Mouse (Mus musculus) forebrain, embryonic 13.5 days (tissue): ENCODE data around the gene Ptpn22. TPM values are rescaled to one million over a fixed set of nuclear protein-coding genes. Genes with fewer than 3 reads are reported as not detected.
"Not testable (repeated sequence)": the region's sequence is repeated elsewhere in the genome, so short reads cannot be mapped to it uniquely, and the experiment has no call there.

Source experiments
- ATAC-seq: fragments of 200-750 bp; cut with Nextera tagmentation; 2 replicates; pipeline ENCODE4 v1.8.0; 2017
- H3K27ac ChIP-seq: fragments of 300-500 bp; sonication (generic); 2 replicates; pipeline ENCODE4 v1.5.1; 2015; ENCODE audit warnings: inconsistent platforms, mild to moderate bottlenecking, moderate library complexity
- H3K27me3 ChIP-seq: fragments of 300-500 bp; sonication (generic); 2 replicates; pipeline ENCODE4 v1.6.1; 2015; ENCODE audit warnings: mild to moderate bottlenecking, inconsistent platforms
- H3K36me3 ChIP-seq: fragments of 300-500 bp; sonication (generic); 2 replicates; pipeline ENCODE4 v1.6.1; 2015; ENCODE audit warnings: mild to moderate bottlenecking, inconsistent platforms; ENCODE audit not compliant: poor library complexity, severe bottlenecking
- H3K4me1 ChIP-seq: fragments of 300-500 bp; sonication (generic); 2 replicates; pipeline ENCODE4 v1.6.1; 2015; ENCODE audit warnings: inconsistent platforms
- H3K4me2 ChIP-seq: fragments of 300-500 bp; sonication (generic); 2 replicates; pipeline ENCODE4 v1.6.1; 2015; ENCODE audit warnings: inconsistent platforms, mild to moderate bottlenecking, moderate library complexity
- H3K4me3 ChIP-seq: fragments of 300-500 bp; sonication (generic); 2 replicates; pipeline ENCODE4 v1.5.1; 2015; ENCODE audit warnings: mild to moderate bottlenecking, inconsistent platforms
- H3K9ac ChIP-seq: fragments of 300-500 bp; sonication (generic); 2 replicates; pipeline ENCODE4 v1.6.1; 2015; ENCODE audit warnings: mild to moderate bottlenecking, inconsistent platforms
- H3K9me3 ChIP-seq: fragments of 300-500 bp; sonication (generic); replicated peaks from 2 replicates; pipeline ENCODE4 v1.6.1; 2016; ENCODE audit warnings: inconsistent platforms
- WGBS: fragments of 180-500 bp; shearing (Covaris S2); methylation state at CpG from one replicate; pipeline ENCODE4 v1.1.7; 2015; 5-methylcytosine and 5-hydroxymethylcytosine counted together
- polyA plus RNA-seq: library from polyadenylated mRNA; unstranded; fragments of >200 nt; fragmentation: Nextera tagmentation; extraction: Ambion mirVana; gene quantifications from 2 replicates; pipeline ENCODE4 v1.2.1, GENCODE M21; 2015

Gene Ptpn22
- polyA plus RNA-seq, 1 experiment from 2014 or later = 0.14 TPM

DNA sequence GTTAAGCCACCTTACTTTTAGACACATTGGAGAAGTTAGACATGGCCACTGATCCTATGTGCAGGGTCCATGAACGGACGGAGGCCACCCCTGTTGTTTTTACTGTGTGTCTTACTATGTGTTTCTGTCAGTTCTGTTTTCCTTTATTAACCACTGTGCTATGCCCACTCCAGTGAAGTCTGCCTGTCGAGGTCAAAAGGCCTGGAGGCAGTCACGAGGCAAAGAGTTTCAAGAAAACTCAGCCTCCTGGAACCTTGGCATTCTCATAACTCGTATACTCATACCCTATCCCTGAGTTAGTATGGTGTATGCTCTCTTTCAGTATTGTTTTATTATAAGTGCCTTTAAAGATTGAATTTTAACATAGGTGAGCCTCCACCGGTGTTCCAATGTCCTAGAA lies 19.9 kb upstream of the Ptpn22 start:
- Histone ChIP-seq H3K9ac (no peak overlapping the region), H3K27me3 (no peaks in the 10 kb centered on the region), H3K4me1 (no peaks in the 10 kb centered on the region), H3K27ac (no peak overlapping the region), H3K4me2 (no peak overlapping the region), H3K36me3 (no peaks in the 10 kb centered on the region), H3K4me3 (no peak overlapping the region), H3K9me3 (no peaks in the 10 kb centered on the region)
- WGBS = 89% methylated on average over 6 of the region's 6 CpGs
- ATAC-seq = no peak

DNA sequence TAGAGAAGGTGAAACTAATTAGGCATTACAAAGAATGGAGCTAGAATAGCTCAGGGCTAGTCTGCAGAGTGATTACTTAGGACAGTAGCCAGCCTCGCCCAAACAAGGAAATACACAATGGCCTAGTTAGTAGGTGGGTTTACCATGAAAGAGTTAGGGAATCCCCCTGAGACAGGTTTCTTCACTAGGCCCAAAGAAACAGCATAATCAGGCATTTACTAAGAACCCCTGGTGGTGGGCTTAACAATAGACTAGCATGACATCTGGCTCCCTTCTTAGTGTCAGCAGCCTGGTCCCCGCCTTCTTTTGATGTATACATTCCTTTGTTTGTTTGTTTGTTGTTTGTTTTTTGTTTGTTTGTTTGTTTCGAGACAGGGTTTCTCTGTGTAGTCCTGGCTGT lies 19.4 kb upstream of the Ptpn22 start:
- H3K9me3 ChIP-seq, H3K36me3 ChIP-seq, H3K4me2 ChIP-seq, H3K4me1 ChIP-seq, H3K4me3 ChIP-seq, H3K27me3 ChIP-seq, ATAC-seq, H3K9ac ChIP-seq, H3K27ac ChIP-seq: not testable (repeated sequence)
- WGBS = 71% methylated on average over 3 of the region's 3 CpGs

- H3K9me3 ChIP-seq, H3K9ac ChIP-seq, H3K4me1 ChIP-seq, H3K36me3 ChIP-seq, H3K4me2 ChIP-seq, H3K27me3 ChIP-seq, ATAC-seq, H3K27ac ChIP-seq, H3K4me3 ChIP-seq: not testable (repeated sequence)
- 95% methylated on average over 7 of the region's 7 CpGs for WGBS
These were observed 18.6 kb upstream of the Ptpn22 start for GRCm38 (mm10) chr3:103840946-103841345.

DNA sequence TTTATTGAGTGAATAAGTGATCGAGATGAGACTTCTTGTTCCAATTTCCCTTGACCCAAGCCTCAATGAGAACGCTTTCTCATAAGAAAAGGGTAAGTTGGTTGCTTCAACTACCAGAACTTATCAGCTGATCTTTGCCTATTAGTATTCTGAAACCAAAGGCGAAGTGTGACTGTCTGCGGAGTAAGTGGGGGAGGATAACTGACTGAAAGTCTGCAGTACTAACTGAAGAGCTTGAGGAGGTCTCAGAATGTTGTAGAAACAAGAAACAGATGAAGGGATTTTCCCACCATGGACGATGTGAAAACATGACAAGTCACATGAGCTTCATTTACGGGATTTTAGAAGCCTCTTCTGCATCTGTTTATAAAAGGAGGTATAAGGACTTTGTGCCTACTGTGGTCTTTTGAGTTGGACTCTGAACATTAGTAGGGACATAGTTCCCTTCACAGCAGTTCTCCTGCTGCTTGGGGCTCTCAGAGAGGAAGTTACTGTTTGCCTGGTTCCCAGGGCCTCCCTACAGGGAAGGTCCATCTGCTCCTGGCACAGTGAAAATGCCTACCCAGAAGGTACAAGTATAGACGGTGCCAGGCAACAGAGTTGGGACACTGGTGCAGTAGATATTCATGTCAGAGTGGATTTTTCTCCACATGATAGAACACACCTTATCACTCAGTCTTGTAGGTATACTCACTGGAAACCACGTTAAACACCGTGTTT lies 8.8 kb upstream of the Ptpn22 start:
- Histone ChIP-seq H3K9me3 (no peaks in the 10 kb centered on the region), H3K36me3 (no peaks in the 10 kb centered on the region), H3K4me3 (no peak overlapping the region), H3K27ac (no peak overlapping the region), H3K4me1 (no peaks in the 10 kb centered on the region), H3K27me3 (no peaks in the 10 kb centered on the region), H3K9ac (no peak overlapping the region), H3K4me2 (no peak overlapping the region)
- ATAC-seq = no peak
- 87% methylated on average over 9 of the region's 9 CpGs for WGBS

GRCm38 (mm10) chr3:103851481-103851880 lies 8.1 kb upstream of the Ptpn22 start:
- Histone ChIP-seq H3K9me3 (no peaks in the 10 kb centered on the region), H3K4me3 (no peak overlapping the region), H3K27me3 (no peaks in the 10 kb centered on the region), H3K4me1 (no peaks in the 10 kb centered on the region), H3K36me3 (no peaks in the 10 kb centered on the region), H3K9ac (no peak overlapping the region), H3K4me2 (no peak overlapping the region), H3K27ac (no peak overlapping the region)
- no peak for ATAC-seq
- 94% methylated on average over 6 of the region's 6 CpGs for WGBS

DNA sequence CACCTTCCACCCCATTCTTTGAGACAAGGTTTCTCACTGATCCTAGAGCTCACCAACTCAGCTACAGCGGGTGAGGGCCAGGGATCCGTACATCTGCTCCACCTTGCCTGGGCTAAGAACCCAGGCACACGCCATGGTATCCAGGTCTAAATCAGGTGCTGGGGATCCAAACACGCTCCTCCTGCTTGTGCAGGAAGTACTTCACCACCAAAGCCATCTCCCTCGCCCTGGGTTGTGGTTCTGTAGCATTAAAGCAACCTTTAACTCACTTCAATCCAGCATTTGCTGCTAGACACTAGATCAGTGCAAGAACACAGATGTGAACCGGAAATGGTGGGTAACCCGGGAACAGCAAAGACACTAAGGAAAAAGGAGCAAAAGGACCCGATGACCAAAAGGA lies 7.7 kb upstream of the Ptpn22 start:
- Histone ChIP-seq H3K36me3 (no peaks in the 10 kb centered on the region), H3K27ac (no peak overlapping the region), H3K9ac (no peak overlapping the region), H3K4me3 (no peak overlapping the region), H3K4me2 (no peak overlapping the region), H3K27me3 (no peaks in the 10 kb centered on the region), H3K9me3 (no peaks in the 10 kb centered on the region), H3K4me1 (no peaks in the 10 kb centered on the region)
- ATAC-seq = no peak
- 91% methylated on average over 8 of the region's 8 CpGs for WGBS

- H3K4me2 ChIP-seq = no peak overlapping the region
- no peaks in the 10 kb centered on the region for H3K36me3 ChIP-seq
- no peak for ATAC-seq
- no peaks in the 10 kb centered on the region for H3K4me1 ChIP-seq
- H3K9me3 ChIP-seq = no peaks in the 10 kb centered on the region
- H3K4me3 ChIP-seq = no peak overlapping the region
- 69% methylated on average over 3 of the region's 3 CpGs for WGBS
- no peak overlapping the region for H3K27ac ChIP-seq
- H3K9ac ChIP-seq = no peak overlapping the region
- H3K27me3 ChIP-seq = no peaks in the 10 kb centered on the region
These were observed 6.9 kb upstream of the Ptpn22 start for GRCm38 (mm10) chr3:103852565-103853299.

DNA sequence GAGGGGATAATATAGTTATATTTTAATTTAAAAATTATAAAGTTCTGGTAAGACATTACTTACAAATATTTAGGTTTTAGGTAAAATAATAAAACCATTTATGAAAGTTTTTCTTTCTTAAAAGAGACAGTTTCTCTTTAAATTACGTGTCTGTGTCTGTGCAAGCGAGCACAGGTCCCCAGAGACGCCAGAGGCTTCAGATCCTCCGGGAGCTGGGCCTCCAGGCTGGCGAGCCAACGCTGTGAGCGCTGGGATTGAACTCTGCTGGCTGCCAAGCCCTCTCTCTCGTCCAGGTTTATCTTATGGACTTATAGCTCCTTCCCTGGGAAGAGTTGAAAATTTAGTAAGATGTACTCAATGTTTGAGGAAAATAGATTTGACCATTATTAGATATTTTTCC lies 5.8 kb upstream of the Ptpn22 start:
- no peak for ATAC-seq
- H3K4me1 ChIP-seq = no peaks in the 10 kb centered on the region
- H3K36me3 ChIP-seq = no peaks in the 10 kb centered on the region
- no peak overlapping the region for H3K27ac ChIP-seq
- H3K4me2 ChIP-seq = no peak overlapping the region
- H3K9ac ChIP-seq = no peak overlapping the region
- H3K4me3 ChIP-seq = no peak overlapping the region
- 72% methylated on average over 8 of the region's 8 CpGs for WGBS
- no peaks in the 10 kb centered on the region for H3K27me3 ChIP-seq
- H3K9me3 ChIP-seq = no peaks in the 10 kb centered on the region

DNA sequence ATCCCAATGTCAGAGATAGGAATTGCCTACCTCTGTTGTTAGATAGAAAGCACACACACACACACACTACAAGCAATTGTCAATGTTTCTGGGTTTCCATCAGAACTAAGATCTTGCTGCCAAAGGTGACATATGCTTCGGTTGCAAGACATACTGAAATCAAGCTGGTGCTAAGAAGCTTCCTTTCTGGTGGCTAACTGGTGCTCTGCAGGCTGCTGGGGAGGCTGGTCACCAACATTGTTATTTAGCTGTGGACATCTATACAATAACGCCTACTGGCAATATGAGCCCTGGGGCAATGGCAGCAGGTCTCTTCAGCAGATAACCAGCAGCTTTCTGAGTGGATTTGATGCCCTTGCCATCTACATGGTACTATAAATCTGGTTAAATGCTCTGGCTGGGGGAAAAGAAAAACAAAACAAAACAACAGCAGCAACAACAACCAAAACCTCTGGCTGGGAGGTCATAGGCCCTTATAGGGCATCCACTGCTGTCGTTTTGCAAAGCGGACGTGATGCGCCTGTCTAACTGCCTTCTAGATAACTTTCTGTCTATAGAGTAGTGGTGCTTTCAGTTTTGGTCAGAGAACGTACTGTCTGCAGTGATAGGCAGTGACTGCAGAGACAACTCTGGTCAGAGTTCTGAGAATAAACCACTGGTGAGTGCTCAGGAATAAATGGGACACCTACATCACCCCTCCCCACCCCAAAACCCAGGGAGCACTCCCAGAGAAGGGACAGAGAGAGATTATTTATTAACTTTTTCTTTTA lies 2.4 kb upstream of the Ptpn22 start:
- H3K9me3 ChIP-seq = no peaks in the 10 kb centered on the region
- H3K27me3 ChIP-seq = no peaks in the 10 kb centered on the region
- H3K4me2 ChIP-seq = no peak overlapping the region
- H3K9ac ChIP-seq = no peak overlapping the region
- 93% methylated on average over 7 of the region's 7 CpGs for WGBS
- H3K27ac ChIP-seq = no peak overlapping the region
- peaks cover 7% of the 10 kb centered on the region; the same call in 1 of the 2 replicates for H3K4me1 ChIP-seq
- no peak for ATAC-seq
- H3K36me3 ChIP-seq = no peaks in the 10 kb centered on the region
- no peak overlapping the region for H3K4me3 ChIP-seq

DNA sequence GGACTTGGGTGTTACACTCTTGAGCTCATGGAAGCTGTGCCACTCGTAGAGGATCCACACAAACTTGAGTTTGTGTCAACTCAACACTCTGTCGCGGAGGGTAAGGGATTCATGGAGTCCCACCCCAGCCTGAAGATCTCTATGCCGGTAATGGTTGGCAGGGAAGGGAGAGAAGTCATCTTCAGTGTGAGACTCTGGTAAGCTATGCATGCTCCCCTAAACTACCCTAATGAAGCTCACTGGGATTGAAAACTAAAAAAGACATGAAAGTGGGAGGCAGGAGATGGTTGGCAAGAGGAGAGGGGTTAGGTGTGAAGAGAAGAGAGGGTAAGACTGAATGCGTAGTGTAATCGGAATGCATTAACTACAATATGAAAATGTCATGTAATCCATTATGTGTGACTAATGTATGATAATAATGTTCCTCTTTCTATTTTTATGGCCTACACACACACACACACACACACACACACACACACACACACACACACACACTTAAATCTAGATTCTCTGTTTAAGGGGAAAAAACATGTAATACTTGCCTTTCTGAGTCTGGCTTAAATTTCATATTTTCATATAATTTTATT lies 1.5 kb upstream of the Ptpn22 start:
- ATAC-seq = no peak
- Histone ChIP-seq H3K9me3 (no peaks in the 10 kb centered on the region), H3K27me3 (no peaks in the 10 kb centered on the region), H3K9ac (no peak overlapping the region), H3K27ac (no peak overlapping the region), H3K4me1 (peaks cover 7% of the 10 kb centered on the region; the same call in 1 of the 2 replicates), H3K4me3 (no peak overlapping the region), H3K36me3 (no peaks in the 10 kb centered on the region), H3K4me2 (no peak overlapping the region)
- 96% methylated on average over 6 of the region's 6 CpGs for WGBS

- Histone ChIP-seq H3K4me3 (no peak overlapping the region), H3K4me1 (peaks cover 7% of the 10 kb centered on the region; the same call in 1 of the 2 replicates), H3K4me2 (no peak overlapping the region), H3K9me3 (no peaks in the 10 kb centered on the region), H3K27ac (no peak overlapping the region), H3K36me3 (no peaks in the 10 kb centered on the region), H3K9ac (no peak overlapping the region), H3K27me3 (no peaks in the 10 kb centered on the region)
- no peak for ATAC-seq
- WGBS = 69% methylated on average over 6 of the region's 6 CpGs
These were observed 326 bp downstream of the Ptpn22 start for GRCm38 (mm10) chr3:103859851-103860391.
